In the genomic region with DNA sequence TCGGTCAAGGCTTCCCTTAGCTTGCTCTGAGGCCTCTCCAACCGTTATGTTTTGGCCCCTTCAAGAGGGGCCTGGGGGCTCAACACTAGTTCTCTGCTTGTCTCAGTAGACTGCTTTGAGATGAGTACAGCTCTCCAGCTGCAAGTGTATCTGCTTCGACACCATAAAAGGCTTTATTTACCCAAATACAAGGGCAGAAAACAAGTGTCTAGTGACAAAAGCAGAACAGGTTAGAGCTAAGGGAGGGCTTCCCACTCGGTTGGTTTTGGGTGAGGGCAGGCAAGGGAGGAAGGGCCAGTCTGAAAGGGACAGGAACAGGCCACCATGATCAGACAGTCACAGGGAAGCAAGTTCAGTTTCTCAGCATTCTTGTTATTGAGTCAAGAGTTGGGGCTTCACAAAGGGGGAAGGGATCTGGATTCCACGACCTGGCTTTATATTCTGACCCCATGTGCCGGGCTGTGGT, we compare ENCODE assay signal across 8 mouse cellular contexts. TPM values are rescaled to one million over a fixed set of nuclear protein-coding genes. Genes with fewer than 3 reads are reported as not detected.
DNase-seq lines count a peak whose midpoint lies in the region; ATAC-seq and TF ChIP-seq lines count a peak whose summit lies in the region.

No protein-coding gene starts in this region.

- peaks cover 29% of the 10 kb centered on the region for H3K36me3 ChIP-seq in heart, postnatal 0 days (replicated peaks; ENCODE audit: control insufficient read depth, insufficient read depth, low read length)
- H3K36me3 ChIP-seq in liver, embryonic 13.5 days, result peaks cover 12% of the 10 kb centered on the region; the same call in 1 of the 2 replicates
- peaks cover 26% of the 10 kb centered on the region for H3K36me3 ChIP-seq in neural tube, embryonic 14.5 days (ENCODE audit: control insufficient read depth, insufficient read depth, low read length)

- H3K27ac ChIP-seq in heart, postnatal 0 days (ENCODE audit: low read depth), result peak overlapping the region; percentile 97
- peak overlapping the region; percentile 75 for H3K27ac ChIP-seq in liver, embryonic 13.5 days
- peak overlapping the region; percentile 99 for H3K27ac ChIP-seq in neural tube, embryonic 14.5 days (ENCODE audit: low read depth, low read length)

- 2% methylated on average over 6 of the region's 6 CpGs for WGBS in heart, postnatal 0 days
- 15% methylated on average over 6 of the region's 6 CpGs for WGBS in liver, embryonic 13.5 days (ENCODE audit: insufficient replicate concordance)
- WGBS in neural tube, embryonic 14.5 days, result 4% methylated on average over 6 of the region's 6 CpGs

- DNase-seq in heart, adult 18-20 months, result peak; percentile 62 to 69
- DNase-seq in heart, adult 8-10 months (ENCODE audit: low spot score), result no peak
- DNase-seq in brain, adult 2 months (ENCODE audit: low read depth, low spot score), result peak; percentile 62
- DNase-seq in heart, postnatal 0 days (ENCODE audit: low spot score), result peak; percentile 64
- DNase-seq in liver, embryonic 13.5 days, result no peak
- DNase-seq in right cerebral cortex, postnatal 4 days, result no peak
- DNase-seq in frontal cortex, adult 2 months (ENCODE audit: extremely low spot score in 1 of 2, low spot score in 1 of 2), result no peak

- no peak for ATAC-seq in heart, postnatal 0 days (ENCODE audit: insufficient read depth, low read depth)
- no peak for ATAC-seq in liver, embryonic 13.5 days (ENCODE audit: low read depth)
- no peak for ATAC-seq in neural tube, embryonic 14.5 days (ENCODE audit: low read depth)

- H3K4me1 ChIP-seq in heart, postnatal 0 days (ENCODE audit: control insufficient read depth, insufficient read depth), result peaks cover 53% of the 10 kb centered on the region
- H3K4me1 ChIP-seq in liver, embryonic 13.5 days (replicated peaks), result peaks cover 66% of the 10 kb centered on the region
- H3K4me1 ChIP-seq in neural tube, embryonic 14.5 days (ENCODE audit: control insufficient read depth, insufficient read depth, low read length), result peaks cover 35% of the 10 kb centered on the region

- H3K9ac ChIP-seq in heart, postnatal 0 days (replicated peaks; ENCODE audit: low read depth, low read length), result peak overlapping the region; percentile 93
- peak overlapping the region; percentile 77 for H3K9ac ChIP-seq in liver, embryonic 13.5 days
- peak overlapping the region; percentile 98 for H3K9ac ChIP-seq in neural tube, embryonic 14.5 days (replicated peaks; ENCODE audit: low read depth, low read length)

- H3K4me2 ChIP-seq in heart, postnatal 0 days (ENCODE audit: low read depth, low read length), result peak overlapping the region; percentile 74
- peak overlapping the region; percentile 95 for H3K4me2 ChIP-seq in liver, embryonic 13.5 days
- peak overlapping the region; percentile 96 for H3K4me2 ChIP-seq in neural tube, embryonic 14.5 days (ENCODE audit: low read depth, low read length)

- TF ChIP-seq CTCF in heart, postnatal 0 days (IDR thresholded peaks at IDR 0.05; ENCODE audit: low read depth), result no peak

- no peak for TF ChIP-seq EP300 in heart, postnatal 0 days (IDR thresholded peaks at IDR 0.05; ENCODE audit: low read depth)

- no peaks in the 10 kb centered on the region for H3K9me3 ChIP-seq in heart, postnatal 0 days (replicated peaks; ENCODE audit: control insufficient read depth, low read length)
- no peaks in the 10 kb centered on the region for H3K9me3 ChIP-seq in liver, embryonic 13.5 days (replicated peaks)
- H3K9me3 ChIP-seq in neural tube, embryonic 14.5 days (ENCODE audit: control insufficient read depth, low read length), result no peaks in the 10 kb centered on the region

- H3K4me3 ChIP-seq in heart, postnatal 0 days (ENCODE audit: low read depth, low read length), result peak overlapping the region; percentile 77
- H3K4me3 ChIP-seq in liver, embryonic 13.5 days (replicated peaks), result peak overlapping the region; percentile 74
- peak overlapping the region; percentile 83 for H3K4me3 ChIP-seq in neural tube, embryonic 14.5 days (ENCODE audit: low read depth, low read length)

- no peaks in the 10 kb centered on the region for H3K27me3 ChIP-seq in heart, postnatal 0 days (ENCODE audit: control insufficient read depth, insufficient read depth, low read length)
- H3K27me3 ChIP-seq in liver, embryonic 13.5 days, result peaks cover 57% of the 10 kb centered on the region
- no peaks in the 10 kb centered on the region for H3K27me3 ChIP-seq in neural tube, embryonic 14.5 days (ENCODE audit: control insufficient read depth, insufficient read depth, low read length)

RNA-seq across cellular contexts. Expression of gene Plekho1, which starts 1.4 kb away (rescaled TPM):
- total RNA-seq in heart, adult 18-20 months (2021), result 10 to 100 TPM; 64.7 to 68.2 TPM
- 10 to 100 TPM; 55.7 to 68.3 (median 61.1) TPM for total RNA-seq in heart, adult 8-10 months (2022)
- 116 and 138 TPM in 2 replicates for total RNA-seq in heart, postnatal 0 days (2014; rRNA removed; ENCODE audit: low replicate concordance)
- polyA plus RNA-seq in heart, postnatal 0 days (2015; fragmentation: Nextera tagmentation; extraction: Ambion mirVana), result 74.9 and 94.8 TPM in 2 replicates
- polyA plus RNA-seq in liver, embryonic 13.5 days (2015; fragmentation: Nextera tagmentation; extraction: Ambion mirVana), result 6.9 and 7.8 TPM in 2 replicates
- polyA plus RNA-seq in neural tube, embryonic 14.5 days (2014; fragmentation: Nextera tagmentation; extraction: Ambion mirVana), result 45.5 and 49.2 TPM in 2 replicates
- polyA plus RNA-seq in frontal cortex, adult 2 months (2012; rRNA removed), result 131 and 156 TPM in 2 replicates

Comparison
In these comparisons a context has a peak if more than half of its experiments do, and no peak if none do; other contexts are left out.
1. DNase-seq: peak in heart, adult 18-20 months (2 of 2), brain, adult 2 months (single experiment) and heart, postnatal 0 days (single experiment); none in heart, adult 8-10 months (single experiment), liver, embryonic 13.5 days (single experiment), right cerebral cortex, postnatal 4 days (single experiment) and frontal cortex, adult 2 months (0 of 2).
2. Peak in every context shown above with its lines, with median percentiles within 50 percentile points of each other: H3K27ac ChIP-seq, H3K4me2 ChIP-seq, H3K4me3 ChIP-seq and H3K9ac ChIP-seq.